Mouse (Mus musculus) layer of hippocampus, adult 8-10 months (tissue): ENCODE measurements around the gene Castor1. TPM values are rescaled to one million over a fixed set of nuclear protein-coding genes. Genes with fewer than 3 reads are reported as not detected.

Experiments
- DNase-seq, 2 experiments: peaks; one replicate each; pipeline ENCODE4 v3.0.0; 2022; ENCODE audit warnings: low spot score in 2 of 2
- total RNA-seq, 4 experiments: library from RNA; stranded (reverse); gene quantifications; 2 replicates each; pipeline ENCODE4 v1.2.4; 2022

The Castor1 gene
- total RNA-seq, 4 experiments from 2014 or later: 3.1 to 5.8 (median 4.9) TPM

DNA sequence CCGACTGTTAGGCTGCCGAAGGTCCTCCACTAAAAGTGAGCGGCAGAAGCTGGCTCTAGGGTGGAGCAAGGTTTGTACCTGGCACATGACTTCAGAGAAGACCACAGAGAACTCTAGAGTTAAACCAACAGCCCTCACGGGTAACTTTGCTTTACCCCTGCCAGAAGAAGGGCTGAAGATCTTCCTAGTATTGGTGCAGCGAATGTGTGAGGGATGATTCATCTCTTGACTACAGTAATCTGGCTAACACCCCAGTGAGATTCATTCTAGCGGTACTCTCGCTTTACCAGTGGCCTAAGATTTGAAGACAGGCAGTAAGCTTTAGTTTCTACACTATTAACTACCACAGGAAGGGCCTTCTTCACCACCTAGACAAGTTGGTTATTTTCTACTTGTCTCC lies 12.1 kb upstream of the Castor1 start:
- no peak for DNase-seq

DNA sequence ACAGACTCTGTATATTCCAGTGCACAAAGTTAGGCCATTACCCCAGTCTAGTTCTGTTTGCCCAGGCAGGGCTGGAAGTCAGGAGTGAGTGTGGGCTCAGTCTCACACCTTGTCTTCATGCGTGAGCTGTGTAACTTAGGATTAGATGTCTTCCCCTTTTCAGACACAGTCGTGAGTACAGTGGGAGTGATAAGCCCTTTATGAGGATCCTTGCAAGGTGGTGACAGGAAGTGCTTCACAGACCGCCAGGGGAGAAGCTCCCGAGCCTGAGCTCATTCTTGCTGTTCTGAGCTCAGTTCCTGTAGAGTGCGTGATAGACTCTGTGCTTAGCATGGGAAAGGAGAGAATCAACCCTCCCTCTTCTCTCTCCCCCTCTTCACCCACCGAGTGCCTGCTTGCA lies 11.5 kb upstream of the Castor1 start:
- DNase-seq: no peak

DNA sequence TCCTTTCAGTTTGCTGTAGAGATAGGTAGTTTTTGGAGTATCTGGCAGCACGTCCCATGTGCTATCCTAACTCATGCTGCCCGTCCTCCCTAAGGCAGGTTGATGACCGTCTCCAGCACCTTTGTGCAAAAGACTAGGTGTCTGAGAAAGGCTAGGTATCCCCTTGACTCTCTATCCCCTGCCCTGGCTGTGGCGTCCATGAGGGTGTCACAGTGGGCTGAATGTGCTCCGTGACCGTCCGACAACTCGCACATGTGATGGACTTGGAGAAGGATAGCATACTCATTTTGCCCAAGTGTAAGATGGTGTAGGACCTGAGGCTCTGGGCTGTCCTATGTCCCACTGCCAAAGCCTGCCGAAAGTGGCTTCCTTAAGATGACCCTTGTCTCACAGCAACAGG lies 10.4 kb upstream of the Castor1 start:
- no peak for DNase-seq

DNA sequence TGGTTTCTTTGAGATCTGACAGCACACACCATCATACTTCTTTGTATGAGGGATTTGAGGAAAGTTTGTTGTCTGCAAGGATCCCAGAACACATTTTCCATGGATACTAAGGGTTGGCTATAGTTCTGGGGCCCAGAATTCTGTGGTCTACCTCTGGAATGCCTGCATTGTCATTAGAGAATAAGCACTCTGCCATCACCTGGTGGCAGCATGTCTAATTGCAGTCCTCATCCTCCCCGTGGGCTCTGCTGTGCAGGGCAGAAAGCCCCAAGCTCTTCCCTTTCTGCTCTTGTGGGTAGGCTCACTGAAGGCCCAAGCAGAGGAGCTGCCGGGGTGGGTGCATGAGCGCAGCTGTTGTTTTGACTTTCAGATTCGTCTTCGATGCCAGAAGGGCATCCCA lies 8.5 kb upstream of the Castor1 start:
- no peak for DNase-seq

DNA sequence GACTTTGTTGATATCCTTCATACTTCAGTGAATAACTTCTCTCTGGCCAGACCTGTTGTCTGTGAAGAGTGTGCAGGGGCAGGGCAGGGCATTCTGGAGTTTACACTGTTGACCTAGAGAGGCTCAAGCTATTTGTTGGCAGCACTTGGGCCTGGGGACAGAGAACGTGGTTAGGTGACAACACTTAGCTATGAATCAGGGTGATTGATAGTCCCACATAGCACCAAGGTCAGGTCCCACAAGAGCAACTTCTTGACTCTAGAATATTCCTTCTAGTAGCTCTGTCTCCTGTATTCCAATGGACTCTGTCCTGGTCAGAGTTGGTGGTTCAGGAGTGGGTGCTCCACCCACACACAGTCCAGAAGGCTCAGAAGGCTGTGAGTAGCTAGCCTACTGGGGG lies 7.2 kb upstream of the Castor1 start:
- DNase-seq: no peak

DNA sequence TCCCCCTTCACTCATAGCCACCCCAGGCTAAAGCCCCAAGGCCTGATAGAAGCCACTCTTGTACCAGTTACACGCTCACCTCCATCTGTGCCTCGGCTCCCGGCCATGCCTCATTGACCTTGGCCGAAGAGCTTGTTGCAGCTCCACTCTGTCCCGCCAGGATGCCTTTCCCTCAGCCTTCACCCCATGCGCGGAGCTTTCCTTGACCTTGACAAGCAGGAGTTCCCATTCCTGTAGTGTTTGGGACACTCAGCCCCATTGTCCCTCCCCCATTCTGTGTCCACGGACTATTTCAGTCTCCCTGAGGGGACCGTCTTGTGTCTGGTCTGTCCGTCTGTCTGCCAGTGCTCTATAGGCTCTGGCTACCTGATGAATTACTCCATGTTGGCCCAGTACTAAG lies 4.9 kb upstream of the Castor1 start:
- DNase-seq: no peak

DNA sequence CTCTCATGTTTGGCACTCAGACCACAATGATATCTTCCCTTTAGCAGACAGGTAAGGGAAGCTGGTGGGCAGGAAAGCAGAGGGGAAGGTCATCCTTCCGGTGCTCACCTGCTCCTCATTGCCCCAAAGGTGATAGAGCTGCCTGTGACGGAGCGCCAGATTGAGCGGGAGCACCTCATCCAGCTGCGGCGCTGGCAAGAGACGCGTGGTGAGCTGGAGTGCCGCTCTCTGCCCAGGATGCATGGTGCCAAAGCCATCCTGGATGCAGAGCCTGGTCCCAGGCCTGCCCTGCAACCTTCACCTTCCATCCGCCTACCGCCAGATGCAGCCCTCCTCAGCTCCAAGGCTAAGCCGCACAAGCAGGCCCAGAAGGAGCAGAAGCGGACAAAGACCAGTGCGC lies 3.5 kb upstream of the Castor1 start:
- DNase-seq: no peak

DNA sequence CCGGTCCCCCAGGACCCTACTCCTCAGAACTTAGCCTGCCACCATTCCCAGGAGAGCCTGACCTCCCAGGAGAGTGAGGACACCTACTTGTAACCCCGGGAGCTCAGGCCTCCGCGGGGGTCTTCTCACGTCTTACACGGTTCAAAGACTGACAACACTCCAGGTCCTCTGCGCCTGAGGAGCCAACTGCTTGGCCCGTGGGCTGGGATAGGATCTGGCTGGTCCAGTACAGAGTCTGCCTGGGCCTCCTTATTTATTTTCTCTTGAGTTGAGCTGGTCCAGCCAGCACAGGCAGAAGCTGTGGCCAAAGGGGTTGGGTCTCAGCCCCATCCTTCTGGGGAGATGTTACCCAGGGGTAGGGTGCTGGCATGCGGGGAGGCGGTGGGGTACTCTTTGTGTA lies 3.0 kb upstream of the Castor1 start:
- no peak for DNase-seq

DNA sequence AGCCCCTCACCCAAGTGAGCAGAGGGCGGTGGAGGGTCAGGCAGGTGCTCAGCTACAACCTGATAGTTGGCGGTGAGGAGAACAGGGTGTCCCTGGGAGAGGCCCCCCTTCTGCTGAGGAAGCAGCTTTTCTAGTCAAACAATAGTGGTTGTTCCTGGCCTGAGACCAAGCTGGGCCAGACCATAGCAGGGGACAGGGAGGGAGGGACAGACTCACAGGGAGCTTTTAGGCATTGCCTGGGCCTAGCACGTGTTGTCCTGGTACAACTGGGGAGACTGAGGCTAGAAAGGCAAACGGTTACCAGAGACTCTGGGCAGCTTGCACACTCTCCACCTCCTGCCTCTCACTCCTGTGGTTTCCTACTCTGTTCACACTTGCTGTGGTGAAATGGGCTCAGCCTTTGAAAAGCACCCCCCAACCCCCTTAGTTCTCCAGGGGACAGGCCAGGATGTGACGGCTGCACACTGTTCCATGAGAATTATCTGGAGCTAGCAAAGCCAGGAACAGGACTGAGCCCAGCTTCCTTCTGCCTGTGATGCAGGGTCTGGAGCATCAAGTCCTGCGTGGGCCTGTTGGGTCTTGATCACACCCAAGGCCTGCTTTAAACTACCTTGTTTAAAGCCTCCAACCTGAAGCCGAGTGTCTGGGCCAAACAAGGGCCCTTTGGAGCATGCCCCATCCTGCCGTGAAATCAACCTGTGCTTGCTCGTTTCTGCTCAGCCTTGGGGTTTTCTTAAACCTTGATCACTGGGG lies 1.6 kb upstream of the Castor1 start:
- DNase-seq: peak in 1 of 2 experiments; percentile 13

DNA sequence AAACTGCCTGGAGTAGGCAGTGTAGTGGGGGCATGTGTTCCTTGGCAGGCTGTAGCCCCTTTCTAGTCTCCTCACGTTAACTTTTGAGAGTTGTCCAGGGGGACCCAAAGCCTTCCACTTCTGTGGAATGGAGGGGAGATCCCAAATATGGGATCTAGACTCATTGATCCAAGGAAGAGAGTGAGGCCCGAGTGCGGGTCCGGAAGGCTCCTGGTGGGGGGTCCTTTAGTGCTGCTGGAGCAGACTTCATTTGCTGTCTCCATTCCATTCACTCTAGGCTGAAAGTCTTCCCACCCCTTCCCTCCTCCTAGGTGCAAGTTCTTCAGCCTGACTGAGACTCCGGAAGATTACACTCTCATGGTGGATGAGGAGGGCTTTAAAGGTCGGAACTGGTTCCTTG lies 612 bp downstream of the Castor1 start:
- no peak for DNase-seq

DNA sequence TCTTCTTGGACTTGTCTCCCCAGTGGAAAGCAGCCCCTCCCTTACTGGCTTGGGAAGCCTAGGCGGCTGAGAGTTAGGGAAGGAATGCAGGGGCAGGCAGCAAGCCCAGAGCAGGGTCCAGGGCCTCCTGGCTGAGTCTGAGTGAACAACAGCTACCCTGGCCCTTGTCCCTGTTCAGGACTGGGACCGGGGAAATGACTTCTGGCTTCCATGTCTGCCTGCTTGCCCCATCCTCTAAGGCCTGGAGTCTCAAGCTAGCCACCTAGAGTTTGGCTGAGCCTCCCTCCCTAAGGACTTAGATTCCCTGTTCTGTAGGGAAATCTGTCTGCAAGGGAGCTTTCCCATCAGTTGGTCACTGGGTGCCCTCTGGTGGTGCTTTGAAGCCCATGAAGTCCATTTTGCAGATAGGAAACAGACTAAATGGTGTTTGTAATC lies 1.3 kb downstream of the Castor1 start:
- peak; percentile 58 to 77 for DNase-seq

DNA sequence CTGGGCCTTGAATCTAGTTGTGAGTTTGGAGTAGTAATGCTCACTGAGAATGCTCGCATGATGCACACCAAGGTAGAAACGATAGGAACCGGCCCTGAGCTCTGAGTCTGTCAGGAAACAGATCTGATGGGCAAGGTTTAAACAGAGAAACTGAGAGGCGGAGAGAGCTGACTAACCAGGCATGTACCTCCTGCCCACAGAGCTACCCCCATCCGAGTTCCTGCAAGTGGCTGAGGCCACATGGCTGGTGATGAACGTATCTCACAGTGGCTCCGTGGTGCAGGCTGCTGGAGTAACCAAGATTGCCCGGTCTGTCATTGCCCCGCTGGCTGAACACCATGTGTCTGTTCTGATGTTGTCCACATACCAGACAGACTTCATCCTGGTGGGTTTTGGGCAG lies 1.9 kb downstream of the Castor1 start:
- no peak for DNase-seq

DNA sequence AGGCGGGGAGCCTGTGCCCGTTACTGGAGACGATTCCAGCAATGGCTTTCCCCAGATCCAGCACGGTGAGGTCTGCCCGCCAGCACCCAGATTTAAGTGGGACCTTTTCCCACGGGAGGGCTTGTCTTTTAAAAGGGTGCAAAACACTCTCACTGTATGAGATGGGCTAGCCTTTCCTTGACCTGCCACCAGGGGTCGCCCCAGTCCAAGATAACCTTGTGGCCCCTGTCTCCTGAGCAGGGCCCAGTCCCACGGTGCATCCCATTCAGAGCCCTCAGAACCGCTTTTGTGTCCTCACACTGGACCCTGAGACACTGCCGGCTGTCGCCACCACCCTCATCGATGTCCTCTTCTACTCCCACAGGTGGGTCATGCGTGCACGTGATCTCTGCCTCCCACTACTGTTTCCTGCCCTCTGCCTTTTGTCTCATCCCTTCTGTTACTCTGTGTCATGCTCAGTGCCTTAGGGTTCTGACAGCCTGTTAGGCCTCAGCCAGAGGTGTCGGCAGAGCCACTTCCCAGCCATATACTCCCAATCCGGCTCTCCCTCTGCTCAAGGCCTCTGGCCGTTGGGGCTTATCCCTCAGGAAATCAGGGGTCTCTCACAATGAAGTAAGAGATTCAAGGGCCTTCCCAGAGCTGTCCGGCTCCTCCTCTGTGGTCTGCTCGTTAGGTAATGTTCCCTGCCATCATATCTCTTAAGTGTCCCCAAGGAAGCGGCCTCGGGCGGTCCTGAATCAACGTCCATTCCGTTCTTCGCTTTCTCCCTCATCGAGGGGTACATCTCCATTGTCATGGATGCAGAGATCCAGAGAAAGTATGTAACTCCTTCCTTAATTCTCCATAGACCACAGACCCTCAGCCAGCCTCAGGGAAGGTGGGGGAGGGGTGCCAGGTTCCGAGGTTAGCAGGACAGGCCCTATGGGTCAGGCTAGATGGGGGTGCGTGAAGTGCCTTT lies 2.7 kb downstream of the Castor1 start:
- peak; percentile 38 to 64 for DNase-seq

DNA sequence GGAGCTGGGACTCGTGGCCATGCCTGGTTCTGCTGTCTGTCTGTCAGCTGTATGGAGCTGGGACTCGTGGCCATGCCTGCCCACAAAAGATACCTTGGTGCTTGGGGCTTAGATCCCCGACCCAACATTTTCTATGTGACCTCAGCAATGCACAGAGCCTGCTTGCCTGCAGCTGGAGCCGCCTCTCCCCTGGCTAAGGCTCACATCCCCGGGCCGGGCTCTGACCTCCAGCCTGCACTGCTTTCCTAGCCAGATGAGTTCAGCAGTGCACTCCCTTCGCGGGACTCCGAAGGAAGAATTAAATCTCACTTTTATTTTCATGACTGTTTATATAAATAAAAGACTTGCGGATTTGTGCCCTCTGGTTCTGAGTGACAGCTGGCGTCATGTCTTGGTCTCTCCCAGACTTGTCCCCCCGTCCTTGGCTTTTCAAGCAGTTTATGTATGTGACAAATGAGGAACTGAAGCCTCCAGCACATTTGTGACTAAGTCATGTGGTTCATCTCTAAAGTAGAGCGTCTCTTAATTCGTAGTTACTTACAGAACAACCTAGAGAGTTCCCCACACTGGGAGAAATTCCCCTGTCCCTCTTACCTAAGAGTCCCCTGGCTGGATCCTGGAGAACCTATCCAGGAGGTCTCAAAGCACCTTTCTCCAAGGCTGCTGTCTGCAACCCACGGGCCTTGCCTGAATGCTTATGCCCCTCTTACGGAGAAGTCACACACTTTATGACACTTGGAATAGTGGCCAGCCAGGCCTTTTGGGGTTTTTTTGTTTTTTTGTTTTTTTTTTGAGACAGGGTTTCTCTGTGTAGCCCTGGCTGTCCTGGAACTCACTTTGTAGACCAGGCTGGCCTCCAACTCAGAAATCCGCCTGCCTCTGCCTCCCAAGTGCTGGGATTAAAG lies 4.3 kb downstream of the Castor1 start:
- DNase-seq: no peak

DNA sequence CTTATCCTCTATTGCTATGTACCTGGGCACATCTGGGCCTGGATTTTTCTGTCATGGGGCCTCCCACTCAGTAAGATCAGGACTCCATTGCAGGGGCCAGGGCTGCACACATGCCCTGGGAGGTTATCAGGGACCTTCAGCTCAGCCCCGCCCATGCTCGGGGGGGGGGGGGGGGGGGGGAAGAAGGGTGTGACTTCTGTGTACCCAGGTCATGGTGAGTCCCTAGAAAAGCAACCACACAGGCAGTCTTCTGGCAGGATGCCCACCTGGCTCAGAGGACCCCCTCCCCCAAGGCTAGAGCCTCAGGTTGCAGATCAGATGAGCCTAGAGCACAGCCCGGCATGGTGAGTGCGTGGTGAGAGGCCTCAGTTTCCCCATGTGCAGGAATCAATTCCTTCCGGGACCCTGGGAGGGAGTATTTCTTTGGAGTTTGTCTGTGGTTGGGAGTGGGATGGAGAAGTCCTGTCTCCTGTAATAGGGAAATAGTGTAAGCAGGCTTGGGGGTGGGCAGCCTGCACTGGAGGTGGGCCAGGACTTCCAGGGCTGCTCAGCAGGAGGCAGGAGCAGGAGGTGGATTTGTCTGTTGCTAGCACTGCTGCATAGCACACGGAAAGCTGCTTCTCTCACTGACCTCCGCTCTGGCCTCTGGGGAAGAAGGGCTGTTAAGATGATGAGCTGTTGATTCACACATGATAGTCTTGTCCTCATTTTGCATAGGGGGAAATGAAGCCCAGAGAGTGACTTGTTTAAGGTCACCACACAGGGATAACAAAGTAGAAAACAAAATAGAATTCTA lies 5.6 kb downstream of the Castor1 start:
- DNase-seq: no peak

DNA sequence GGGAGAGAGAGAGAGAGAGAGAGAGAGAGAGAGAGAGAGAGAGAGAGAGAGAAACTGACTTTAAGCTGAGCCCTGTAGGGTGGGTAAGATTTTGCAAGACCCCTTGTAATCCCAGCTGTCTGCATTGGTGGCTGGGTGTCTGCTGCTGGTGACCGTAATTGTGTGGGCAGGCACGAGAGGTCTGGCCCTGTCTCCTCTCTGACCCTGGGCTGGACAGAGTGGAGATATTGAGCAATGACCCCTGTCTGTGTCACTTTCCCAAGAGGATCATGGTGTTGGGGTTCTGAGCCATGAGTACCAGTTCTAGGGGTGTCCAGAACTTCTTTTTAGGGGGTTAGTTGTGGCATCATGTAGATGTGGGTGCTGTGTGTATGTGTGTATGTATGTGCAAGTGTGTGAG lies 6.2 kb downstream of the Castor1 start:
- DNase-seq: no peak

DNA sequence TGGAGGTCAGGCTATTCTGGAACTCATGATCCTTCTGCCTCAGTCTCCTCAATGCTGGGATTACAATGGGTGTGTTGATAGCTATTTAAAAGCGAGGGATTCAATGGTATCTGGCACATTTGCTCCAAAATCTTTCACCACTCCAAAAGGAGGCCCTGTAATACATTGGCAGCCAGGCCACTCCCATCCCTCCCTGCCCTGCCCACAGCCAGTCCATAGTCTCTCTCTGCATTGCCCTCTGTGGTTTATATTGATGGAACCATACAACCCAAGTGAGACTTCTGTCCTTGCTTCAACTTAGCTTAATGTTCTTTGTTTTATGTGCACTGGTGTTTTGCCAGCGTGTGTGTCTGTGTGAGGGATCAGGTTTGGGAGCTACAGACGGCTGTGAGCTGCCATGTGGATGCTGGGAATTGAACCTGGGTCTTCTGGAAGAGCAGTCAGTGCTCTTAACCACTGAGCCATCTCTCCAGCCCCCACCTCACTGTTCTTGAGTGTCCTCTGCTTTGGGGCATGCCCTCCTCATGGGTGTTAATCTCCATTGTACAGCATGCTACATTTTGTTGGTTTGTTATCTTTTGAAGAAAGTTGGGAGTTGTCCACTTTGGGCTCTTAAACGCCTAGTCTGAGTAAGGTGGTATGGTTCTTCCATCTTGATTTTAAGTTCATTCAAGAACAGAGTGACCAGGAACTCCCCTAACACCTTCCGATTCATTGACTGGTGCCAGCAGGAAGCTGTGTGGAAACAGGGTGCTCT lies 8.7 kb downstream of the Castor1 start:
- DNase-seq: no peak

DNA sequence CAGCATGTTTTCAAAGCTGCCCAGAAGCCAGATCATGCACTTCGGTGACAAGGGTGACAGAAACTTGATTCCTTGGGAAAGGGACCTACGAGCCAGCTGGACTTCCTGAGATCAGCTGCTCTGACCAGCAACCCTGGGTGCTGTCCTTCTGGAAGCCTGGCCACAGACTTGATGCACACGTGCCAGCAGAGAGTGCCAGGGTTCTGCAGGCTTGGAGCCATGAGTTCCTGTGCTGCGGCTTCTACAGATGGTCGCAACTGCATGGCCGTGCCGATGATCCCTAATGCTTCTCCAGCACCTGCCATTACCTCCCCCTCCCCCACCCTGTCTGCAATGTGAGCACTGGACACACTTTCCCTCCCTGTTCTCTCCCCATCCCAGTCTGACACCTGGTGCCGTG lies 10.4 kb downstream of the Castor1 start:
- DNase-seq: no peak

DNA sequence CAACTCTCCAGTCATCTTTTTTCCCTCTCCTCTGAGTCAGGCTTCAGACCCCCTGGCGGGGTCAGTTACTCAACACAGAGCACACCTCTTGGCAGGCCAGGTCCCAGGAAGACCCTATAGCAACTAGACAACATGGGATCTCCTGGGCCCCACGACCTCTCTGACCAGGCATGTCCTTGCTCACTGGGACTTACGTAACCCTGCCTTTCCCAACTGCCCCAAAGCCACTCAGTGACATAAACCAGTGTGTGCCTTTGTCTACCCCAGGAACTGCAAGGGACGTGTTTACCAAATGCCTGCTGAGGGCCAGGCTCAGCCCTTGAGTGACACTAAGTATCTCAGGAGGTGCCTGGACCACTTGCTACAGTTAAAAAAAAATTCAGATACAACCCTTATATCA lies 11.8 kb downstream of the Castor1 start:
- no peak for DNase-seq

DNA sequence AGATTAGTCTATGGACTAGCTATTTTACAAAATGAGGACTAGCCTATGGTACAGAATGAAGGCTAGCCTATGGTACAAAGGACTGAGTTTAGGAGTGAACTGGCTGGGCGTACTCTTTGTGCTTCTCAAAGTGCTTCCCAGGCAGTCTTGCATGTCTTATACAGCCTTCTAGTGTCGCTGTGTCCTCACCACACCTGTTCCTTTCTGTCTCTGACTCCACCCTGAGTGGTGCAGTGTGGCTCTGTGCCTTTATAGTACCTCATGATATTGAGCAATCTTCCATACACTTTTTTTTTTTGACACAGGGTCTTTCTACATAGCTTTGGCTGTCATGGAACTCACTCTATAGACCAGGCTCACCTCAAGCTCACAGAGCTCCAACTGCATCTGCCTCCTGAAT lies 13.4 kb downstream of the Castor1 start:
- DNase-seq: no peak
